ENCODE assay signal across 8 mouse cellular contexts in genomic region chr12:33958241-33959194, GRCm38 (mm10). TPM values are rescaled to one million over a fixed set of nuclear protein-coding genes. Genes with fewer than 3 reads are reported as not detected.
DNase-seq lines count a peak whose midpoint lies in the region; ATAC-seq lines count a peak whose summit lies in the region.

No protein-coding gene starts in this region.

- H3K4me2 ChIP-seq in neural tube, embryonic 12.5 days (replicated peaks) = peak overlapping the region; percentile 62

- no peaks in the 10 kb centered on the region for H3K9me3 ChIP-seq in neural tube, embryonic 12.5 days

- no peaks in the 10 kb centered on the region for H3K36me3 ChIP-seq in neural tube, embryonic 12.5 days

- H3K9ac ChIP-seq in neural tube, embryonic 12.5 days = peak overlapping the region; percentile 80

- H3K4me3 ChIP-seq in neural tube, embryonic 12.5 days = peak overlapping the region; percentile 58

- H3K4me1 ChIP-seq in neural tube, embryonic 12.5 days = peaks cover 25% of the 10 kb centered on the region

- under 1% methylated on average over 56 of the region's 56 CpGs for WGBS in neural tube, embryonic 12.5 days

- peaks cover 89% of the 10 kb centered on the region for H3K27me3 ChIP-seq in neural tube, embryonic 12.5 days (replicated peaks)

- DNase-seq in adrenal gland, adult 2 months = peak; percentile 11
- DNase-seq in adrenal gland, adult 8-10 months = no peak
- DNase-seq in retina, postnatal 1 day = peak; percentile 53
- DNase-seq in retina, embryonic 14.5 days (ENCODE audit: low spot score) = no peak
- DNase-seq in kidney, postnatal 4 days = peak; percentile 37 to 60
- no peak for DNase-seq in layer of hippocampus, postnatal 14 days (ENCODE audit: low spot score in 2 of 2)

- ATAC-seq in granulocyte monocyte progenitor cell, adult 5-6 weeks (replicated peaks; ENCODE audit: poor library complexity, severe bottlenecking) = peak; percentile 41
- peak; percentile 46 for ATAC-seq in neural tube, embryonic 12.5 days (ENCODE audit: low FRiP score, low read depth)

- peak overlapping the region; percentile 18 for H3K27ac ChIP-seq in neural tube, embryonic 12.5 days

RNA-seq across cellular contexts. Expression of gene Twist1, which starts 1.0 kb away (rescaled TPM):
- total RNA-seq in adrenal gland, adult 2 months (2021) = 1 to 10 TPM; 5.1 to 9.7 TPM
- polyA plus RNA-seq in adrenal gland, adult 2 months (2012; rRNA removed) = 19.4 and 28.3 TPM in 2 replicates
- 1 to 10 TPM; 4.9 to 7.5 (median 5.8) TPM for total RNA-seq in adrenal gland, adult 8-10 months (2022)
- total RNA-seq in granulocyte monocyte progenitor cell, adult 5-6 weeks (2014; fragmentation: Nextera tagmentation) = not detected in 2 replicates
- 0.57 TPM in 1 of 2 replicates, not detected in the other for total RNA-seq in granulocyte monocyte progenitor cell, adult 5-6 weeks (2017)
- 13.1 and 15.5 TPM in 2 replicates for polyA plus RNA-seq in neural tube, embryonic 12.5 days (2016; fragmentation: Nextera tagmentation; extraction: Ambion mirVana)
- total RNA-seq in layer of hippocampus, postnatal 14 days (2021) = 1 to 10 TPM; 1.6 to 1.9 TPM

RNA-seq across cellular contexts. Expression of gene Ferd3l, which starts 30.3 kb away (rescaled TPM):
- total RNA-seq in adrenal gland, adult 2 months (2021) = not detected
- polyA plus RNA-seq in adrenal gland, adult 2 months (2012; rRNA removed) = not detected in 2 replicates
- total RNA-seq in adrenal gland, adult 8-10 months (2022) = not detected
- not detected in 2 replicates for total RNA-seq in granulocyte monocyte progenitor cell, adult 5-6 weeks (2014; fragmentation: Nextera tagmentation)
- not detected in 2 replicates for total RNA-seq in granulocyte monocyte progenitor cell, adult 5-6 weeks (2017)
- 1.0 and 2.2 TPM in 2 replicates for polyA plus RNA-seq in neural tube, embryonic 12.5 days (2016; fragmentation: Nextera tagmentation; extraction: Ambion mirVana)
- under 1 TPM in 1 of 2 experiments, not detected in 1; 0.39 TPM for total RNA-seq in layer of hippocampus, postnatal 14 days (2021)

Comparison
In these comparisons a context has a peak if more than half of its experiments do, and no peak if none do; other contexts are left out.
1. DNase-seq: peak in adrenal gland, adult 2 months (single experiment), retina, postnatal 1 day (single experiment) and kidney, postnatal 4 days (2 of 2); none in adrenal gland, adult 8-10 months (single experiment), retina, embryonic 14.5 days (single experiment) and layer of hippocampus, postnatal 14 days (0 of 2).